Comparison of ENCODE assay signal across 22 mouse cellular contexts in genomic region chr6:113862955-113863354, GRCm38 (mm10).
"Had no signal": no experiment of that assay in that cellular context is flagged by ENCODE, and none has a peak within 500 bp of the region (broad histone marks: within the 10 kb centered on the region; RNA-seq: fewer than 3 reads in every experiment).

No protein-coding gene starts in this region.

- DNase-seq: gastrocnemius, adult 2 months; gastrocnemius, postnatal 10 days; gastrocnemius, postnatal 25 days; heart, adult 18-20 months; heart, postnatal 10 days; heart, postnatal 4 days; kidney, adult 18-20 months; kidney, adult 8-10 months; kidney, postnatal 10 days; kidney, postnatal 25 days; kidney, postnatal 4 days; layer of hippocampus, adult 9-11 months; liver; liver, embryonic 13.5 days had no signal

- H3K4me3 ChIP-seq: gastrocnemius, adult 2 months; heart, embryonic 10.5 days; heart, embryonic 12.5 days; hindbrain, embryonic 13.5 days; hindbrain, embryonic 15.5 days; intestine, embryonic 15.5 days; limb, embryonic 10.5 days; limb, embryonic 12.5 days; liver, embryonic 13.5 days; liver, embryonic 15.5 days had no signal

- H3K27ac ChIP-seq: gastrocnemius, adult 2 months; heart, embryonic 10.5 days; hindbrain, embryonic 13.5 days; hindbrain, embryonic 15.5 days; intestine, embryonic 15.5 days; limb, embryonic 10.5 days; limb, embryonic 12.5 days; liver, embryonic 13.5 days; liver, embryonic 15.5 days had no signal
